Mouse (Mus musculus): ENCODE measurements around the gene Rab3gap1. TPM values are rescaled to one million over a fixed set of nuclear protein-coding genes. Genes with fewer than 3 reads are reported as not detected.

Rab3gap1 gene
- polyA plus RNA-seq, 1 experiment from 2014 or later: 8.2 TPM

GRCm38 (mm10) chr1:127956524-127956923 lies 88.0 kb downstream of the Rab3gap1 start:
- H3K27ac ChIP-seq (replicated peaks): no peak overlapping the region
- H3K36me3 ChIP-seq (replicated peaks): peaks cover 11% of the 10 kb centered on the region
- H3K9ac ChIP-seq: no peak overlapping the region
- ATAC-seq (ENCODE audit: insufficient read depth): no peak
- H3K9me3 ChIP-seq (replicated peaks): no peaks in the 10 kb centered on the region
- H3K27me3 ChIP-seq: no peaks in the 10 kb centered on the region
- WGBS (ENCODE audit: insufficient replicate concordance): 87% methylated on average over 1 of the region's 1 CpGs
- H3K4me2 ChIP-seq: no peak overlapping the region
- H3K4me1 ChIP-seq (replicated peaks): no peaks in the 10 kb centered on the region
- H3K4me3 ChIP-seq (replicated peaks): no peak overlapping the region

DNA sequence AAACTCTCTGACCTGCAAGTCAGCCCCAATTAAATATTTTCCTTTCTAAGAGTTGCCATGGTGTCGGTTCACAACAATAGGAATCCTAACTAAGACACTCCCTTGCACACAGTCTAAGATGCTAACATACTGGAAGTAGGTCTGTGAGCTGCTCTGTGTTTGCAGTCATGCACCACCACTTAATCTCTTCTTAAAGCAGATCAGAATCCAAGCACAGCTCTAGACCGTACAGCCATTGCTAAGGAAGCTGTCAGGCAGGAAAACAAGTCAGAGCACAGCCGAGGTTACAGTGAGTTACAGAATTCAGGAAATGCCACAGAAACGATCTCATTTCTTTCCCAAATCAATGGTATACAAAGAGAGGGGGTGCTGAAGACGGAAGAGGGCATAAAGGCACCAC lies 90.2 kb downstream of the Rab3gap1 start:
- H3K27ac ChIP-seq (replicated peaks): no peak overlapping the region
- WGBS (ENCODE audit: insufficient replicate concordance): 45% methylated on average over 5 of the region's 5 CpGs
- H3K27me3 ChIP-seq: no peaks in the 10 kb centered on the region
- H3K4me3 ChIP-seq (replicated peaks): no peak overlapping the region
- H3K4me2 ChIP-seq: no peak overlapping the region
- H3K4me1 ChIP-seq (replicated peaks): no peaks in the 10 kb centered on the region
- ATAC-seq (ENCODE audit: insufficient read depth): no peak
- no peaks in the 10 kb centered on the region for H3K9me3 ChIP-seq (replicated peaks)
- H3K36me3 ChIP-seq (replicated peaks): peaks cover 8% of the 10 kb centered on the region
- H3K9ac ChIP-seq: no peak overlapping the region

DNA sequence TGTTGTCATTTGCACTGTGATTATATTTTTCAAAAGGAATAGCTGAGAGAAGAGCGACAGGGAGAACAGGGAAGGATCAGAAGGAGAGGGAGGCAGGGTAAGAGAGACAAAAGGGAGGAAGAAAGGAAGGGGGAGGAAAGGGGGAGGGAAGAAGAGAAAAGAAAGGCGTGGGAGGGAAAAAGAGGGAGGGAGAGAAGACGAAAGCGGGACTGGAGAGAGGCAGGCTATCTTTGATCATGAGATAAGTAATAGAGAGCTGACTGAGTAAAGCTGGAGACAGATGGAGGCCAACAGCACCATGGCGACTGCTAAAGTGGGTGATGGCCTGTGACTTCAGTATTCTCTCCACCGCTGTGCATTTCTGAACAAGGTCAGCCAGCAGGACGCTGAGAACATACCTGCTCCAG lies 90.7 kb downstream of the Rab3gap1 start:
- no peak overlapping the region for H3K4me2 ChIP-seq
- H3K27ac ChIP-seq (replicated peaks): no peak overlapping the region
- H3K9ac ChIP-seq: no peak overlapping the region
- 64% methylated on average over 7 of the region's 7 CpGs for WGBS (ENCODE audit: insufficient replicate concordance)
- H3K9me3 ChIP-seq (replicated peaks): no peaks in the 10 kb centered on the region
- peaks cover 7% of the 10 kb centered on the region for H3K36me3 ChIP-seq (replicated peaks)
- H3K4me1 ChIP-seq (replicated peaks): no peaks in the 10 kb centered on the region
- H3K4me3 ChIP-seq (replicated peaks): no peak overlapping the region
- H3K27me3 ChIP-seq: no peaks in the 10 kb centered on the region
- no peak for ATAC-seq (ENCODE audit: insufficient read depth)

- ATAC-seq (ENCODE audit: insufficient read depth): no peak
Observed at GRCm38 (mm10) chr1:127961140-127961539, 92.6 kb downstream of the Rab3gap1 start.

DNA sequence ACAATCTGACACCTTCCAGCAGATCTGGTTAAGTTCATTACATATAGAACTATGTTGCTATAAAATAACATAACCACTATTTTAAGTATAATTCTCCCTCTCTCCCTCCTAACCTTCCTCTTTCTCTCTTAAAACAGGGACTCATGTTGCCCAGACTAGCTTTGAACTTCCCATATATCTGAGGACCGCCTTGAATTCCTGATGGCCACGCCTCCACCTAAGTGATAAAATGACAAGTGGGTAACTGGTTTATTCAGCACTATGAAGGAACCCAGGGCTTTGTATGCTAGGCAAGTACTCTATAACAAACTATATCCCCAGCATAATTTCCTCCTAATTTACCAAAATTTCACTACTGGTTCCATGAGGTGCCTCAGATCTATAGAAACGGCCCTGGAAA lies 94.8 kb downstream of the Rab3gap1 start:
- H3K4me2 ChIP-seq: no peak overlapping the region
- H3K4me1 ChIP-seq (replicated peaks): no peaks in the 10 kb centered on the region
- H3K27ac ChIP-seq (replicated peaks): no peak overlapping the region
- H3K9me3 ChIP-seq (replicated peaks): no peaks in the 10 kb centered on the region
- no peaks in the 10 kb centered on the region for H3K27me3 ChIP-seq
- no peak overlapping the region for H3K4me3 ChIP-seq (replicated peaks)
- WGBS (ENCODE audit: insufficient replicate concordance): 67% methylated on average over 3 of the region's 3 CpGs
- ATAC-seq (ENCODE audit: insufficient read depth): no peak
- no peak overlapping the region for H3K9ac ChIP-seq
- peaks cover 5% of the 10 kb centered on the region for H3K36me3 ChIP-seq (replicated peaks)

More at GRCm38 (mm10) chr1:127961140-127961539, 92.6 kb downstream of the Rab3gap1 start:
- H3K4me3 ChIP-seq (replicated peaks): no peak overlapping the region
- H3K27ac ChIP-seq (replicated peaks): no peak overlapping the region
- H3K9ac ChIP-seq: no peak overlapping the region
- H3K36me3 ChIP-seq (replicated peaks): peaks cover 7% of the 10 kb centered on the region
- H3K4me2 ChIP-seq: no peak overlapping the region
- H3K9me3 ChIP-seq (replicated peaks): no peaks in the 10 kb centered on the region
- H3K4me1 ChIP-seq (replicated peaks): no peaks in the 10 kb centered on the region
- no peaks in the 10 kb centered on the region for H3K27me3 ChIP-seq
- WGBS (ENCODE audit: insufficient replicate concordance): 81% methylated on average over 1 of the region's 1 CpGs

DNA sequence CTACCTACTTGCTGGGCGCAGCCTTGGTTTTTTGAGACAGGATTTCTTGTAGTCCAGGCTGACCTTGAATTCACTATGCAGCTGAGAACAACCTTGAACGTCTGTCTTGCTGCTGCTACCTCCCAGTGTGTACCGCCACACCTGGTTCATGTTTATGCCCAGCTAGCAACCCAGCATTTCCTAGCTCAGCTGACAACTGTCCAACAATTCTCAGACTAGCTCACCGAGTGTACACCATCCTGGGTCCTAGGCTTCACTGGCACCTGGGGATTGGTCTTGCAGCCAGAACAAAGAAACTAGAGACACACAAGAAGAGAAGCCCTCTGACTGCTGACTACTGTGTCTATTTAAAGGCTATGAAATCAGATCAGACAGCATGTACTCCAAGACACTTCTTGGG lies 102.3 kb downstream of the Rab3gap1 start:
- no peaks in the 10 kb centered on the region for H3K27me3 ChIP-seq
- H3K4me1 ChIP-seq (replicated peaks): no peaks in the 10 kb centered on the region
- no peak for ATAC-seq (ENCODE audit: insufficient read depth)
- no peaks in the 10 kb centered on the region for H3K9me3 ChIP-seq (replicated peaks)
- H3K27ac ChIP-seq (replicated peaks): no peak overlapping the region
- 65% methylated on average over 4 of the region's 4 CpGs for WGBS (ENCODE audit: insufficient replicate concordance)
- 0 out of 2 replicates have a peak, but pooled peaks cover 3% of the 10 kb centered on the region for H3K36me3 ChIP-seq (replicated peaks)
- H3K9ac ChIP-seq: no peak overlapping the region
- H3K4me3 ChIP-seq (replicated peaks): no peak overlapping the region
- H3K4me2 ChIP-seq: no peak overlapping the region

DNA sequence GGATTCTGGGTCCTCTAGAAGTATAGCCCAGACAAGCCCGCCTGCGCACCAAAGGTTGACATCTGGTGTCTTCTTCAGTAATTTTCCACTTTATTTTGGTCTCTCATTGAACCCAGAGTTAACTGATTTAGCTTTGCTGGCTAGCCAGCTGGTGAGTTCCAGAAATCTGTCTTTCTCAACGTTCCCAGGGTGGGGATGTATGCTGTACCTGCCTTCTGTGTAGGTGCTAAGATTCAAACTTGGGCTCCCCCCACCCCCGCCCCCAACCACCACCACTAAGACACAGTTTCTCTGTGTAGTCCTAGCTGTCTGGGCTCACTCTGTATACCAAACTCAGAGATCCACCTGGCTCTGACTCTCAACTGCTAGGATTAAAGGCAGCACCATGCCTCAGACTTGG lies 105.5 kb downstream of the Rab3gap1 start:
- no peak overlapping the region for H3K4me2 ChIP-seq
- no peak overlapping the region for H3K27ac ChIP-seq (replicated peaks)
- WGBS (ENCODE audit: insufficient replicate concordance): 74% methylated on average over 4 of the region's 4 CpGs
- H3K9me3 ChIP-seq (replicated peaks): no peaks in the 10 kb centered on the region
- no peak overlapping the region for H3K4me3 ChIP-seq (replicated peaks)
- no peaks in the 10 kb centered on the region for H3K27me3 ChIP-seq
- H3K4me1 ChIP-seq (replicated peaks): no peaks in the 10 kb centered on the region
- H3K9ac ChIP-seq: no peak overlapping the region
- 0 out of 2 replicates have a peak, but pooled peaks cover 3% of the 10 kb centered on the region for H3K36me3 ChIP-seq (replicated peaks)
- no peak for ATAC-seq (ENCODE audit: insufficient read depth)

GRCm38 (mm10) chr1:127975676-127976075 lies 107.1 kb downstream of the Rab3gap1 start:
- no peak overlapping the region for H3K27ac ChIP-seq (replicated peaks)
- no peak overlapping the region for H3K4me3 ChIP-seq (replicated peaks)
- H3K36me3 ChIP-seq (replicated peaks): 0 out of 2 replicates have a peak, but pooled peaks cover 3% of the 10 kb centered on the region
- no peak overlapping the region for H3K4me2 ChIP-seq
- H3K9me3 ChIP-seq (replicated peaks): no peaks in the 10 kb centered on the region
- H3K27me3 ChIP-seq: no peaks in the 10 kb centered on the region
- H3K9ac ChIP-seq: no peak overlapping the region
- ATAC-seq (ENCODE audit: insufficient read depth): no peak
- 55% methylated on average over 2 of the region's 2 CpGs for WGBS (ENCODE audit: insufficient replicate concordance)
- H3K4me1 ChIP-seq (replicated peaks): no peaks in the 10 kb centered on the region

DNA sequence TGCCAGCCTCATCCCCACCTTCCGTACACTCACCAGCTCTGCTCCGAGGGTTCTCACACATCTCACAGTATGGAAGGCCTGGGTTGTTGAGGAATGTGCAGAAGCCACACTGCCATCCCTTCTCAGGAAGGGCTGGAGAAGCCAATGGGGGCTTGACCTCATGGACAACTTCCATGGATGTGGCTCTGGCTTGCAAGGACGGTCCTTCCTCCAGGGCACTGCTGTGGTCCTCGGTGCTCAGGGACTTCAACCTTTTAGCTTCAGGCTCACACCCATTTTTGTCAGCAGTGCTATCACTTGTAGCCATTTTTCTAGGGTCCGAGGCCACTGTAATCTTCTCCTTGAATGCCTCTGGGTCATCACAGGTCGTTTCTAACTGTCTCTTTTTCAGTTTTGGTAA lies 107.5 kb downstream of the Rab3gap1 start:
- no peak overlapping the region for H3K27ac ChIP-seq (replicated peaks)
- no peak overlapping the region for H3K9ac ChIP-seq
- H3K4me2 ChIP-seq: no peak overlapping the region
- ATAC-seq (ENCODE audit: insufficient read depth): no peak
- no peaks in the 10 kb centered on the region for H3K9me3 ChIP-seq (replicated peaks)
- WGBS (ENCODE audit: insufficient replicate concordance): 77% methylated on average over 6 of the region's 6 CpGs
- H3K4me3 ChIP-seq (replicated peaks): no peak overlapping the region
- H3K4me1 ChIP-seq (replicated peaks): no peaks in the 10 kb centered on the region
- H3K27me3 ChIP-seq: no peaks in the 10 kb centered on the region
- H3K36me3 ChIP-seq (replicated peaks): 0 out of 2 replicates have a peak, but pooled peaks cover 3% of the 10 kb centered on the region

DNA sequence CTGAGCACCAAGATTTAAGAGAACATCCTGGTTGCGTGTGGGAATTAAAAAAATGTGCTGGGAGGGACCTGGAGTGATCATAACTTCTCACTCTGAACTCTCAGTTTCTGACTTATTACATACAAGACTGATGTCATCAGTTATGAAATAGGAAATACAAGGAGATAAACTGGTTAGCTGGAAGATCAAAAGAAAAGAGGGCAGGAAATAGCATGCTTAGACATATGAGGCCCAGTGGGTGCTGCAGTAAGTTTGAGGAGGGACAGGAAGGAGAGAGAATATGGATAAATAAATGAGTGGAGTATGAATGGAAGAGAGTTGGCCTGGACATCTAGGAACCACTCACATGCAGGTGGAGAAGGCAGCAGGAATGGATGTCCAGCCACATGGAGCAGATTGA lies 109.6 kb downstream of the Rab3gap1 start:
- Histone ChIP-seq H3K4me2 (no peak overlapping the region), H3K36me3 (replicated peaks) (no peaks in the 10 kb centered on the region), H3K9ac (no peak overlapping the region), H3K9me3 (replicated peaks) (no peaks in the 10 kb centered on the region), H3K27ac (replicated peaks) (no peak overlapping the region), H3K4me3 (replicated peaks) (no peak overlapping the region), H3K27me3 (no peaks in the 10 kb centered on the region), H3K4me1 (replicated peaks) (no peaks in the 10 kb centered on the region)
- no peak for ATAC-seq (ENCODE audit: insufficient read depth)
- WGBS (ENCODE audit: insufficient replicate concordance): 70% methylated on average over 1 of the region's 1 CpGs

DNA sequence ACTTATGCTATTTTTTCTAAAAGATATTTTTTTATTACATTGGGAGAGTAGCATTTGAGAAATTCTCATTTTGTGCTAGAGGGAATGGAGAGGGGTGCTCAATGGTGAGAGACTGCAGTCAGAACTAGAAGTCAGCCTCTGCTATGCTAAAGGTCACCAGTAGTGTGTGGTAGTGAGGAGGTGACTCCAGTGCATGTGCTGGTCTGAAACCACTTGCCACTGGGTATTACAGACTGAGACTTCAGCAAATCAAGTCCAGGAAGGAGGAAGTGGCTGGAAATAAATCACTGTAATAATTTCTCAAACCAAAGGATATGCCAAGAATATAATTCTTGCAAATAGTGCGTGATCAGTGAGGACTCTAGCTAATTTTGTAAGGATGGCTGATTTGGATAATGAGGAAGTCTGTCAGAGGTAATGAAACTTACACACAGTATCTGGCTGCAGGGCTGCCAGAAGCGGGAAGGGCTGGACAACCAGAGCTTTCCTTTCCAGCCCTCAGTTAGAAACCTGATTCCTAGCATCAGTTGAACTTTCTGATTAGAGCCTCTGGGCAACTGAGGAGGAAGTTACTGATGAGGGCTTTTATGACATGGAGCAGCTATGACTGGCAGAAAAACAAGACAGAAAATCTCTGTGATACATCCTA lies 112.5 kb downstream of the Rab3gap1 start:
- Histone ChIP-seq H3K27me3 (no peaks in the 10 kb centered on the region), H3K4me2 (no peak overlapping the region), H3K4me1 (replicated peaks) (no peaks in the 10 kb centered on the region), H3K9me3 (replicated peaks) (no peaks in the 10 kb centered on the region), H3K4me3 (replicated peaks) (no peak overlapping the region), H3K9ac (no peak overlapping the region), H3K36me3 (replicated peaks) (no peaks in the 10 kb centered on the region), H3K27ac (replicated peaks) (no peak overlapping the region)
- no peak for ATAC-seq (ENCODE audit: insufficient read depth)
- WGBS (ENCODE audit: insufficient replicate concordance): 64% methylated on average over 2 of the region's 2 CpGs

DNA sequence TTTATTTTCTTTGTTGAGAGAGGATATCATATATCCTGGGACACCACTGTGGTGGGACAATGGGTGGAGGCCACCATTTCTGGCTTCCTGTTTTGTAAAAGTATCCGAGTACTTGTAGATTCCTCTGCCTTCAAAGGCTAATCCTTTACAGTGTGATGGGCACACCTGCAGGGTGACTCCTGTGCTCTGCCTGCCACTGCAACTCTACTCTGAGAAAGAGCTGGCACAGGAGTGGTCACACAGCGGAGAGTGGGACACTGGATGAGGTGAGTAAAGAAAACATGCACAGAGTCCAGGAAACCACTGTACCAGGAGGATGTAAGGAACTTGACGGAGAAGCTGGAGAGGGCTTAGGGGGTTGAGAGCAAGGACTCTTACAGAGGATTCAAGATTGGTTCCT lies 113.7 kb downstream of the Rab3gap1 start:
- no peaks in the 10 kb centered on the region for H3K27me3 ChIP-seq
- no peaks in the 10 kb centered on the region for H3K4me1 ChIP-seq (replicated peaks)
- no peak overlapping the region for H3K4me3 ChIP-seq (replicated peaks)
- no peak overlapping the region for H3K4me2 ChIP-seq
- no peak overlapping the region for H3K27ac ChIP-seq (replicated peaks)
- H3K9me3 ChIP-seq (replicated peaks): no peaks in the 10 kb centered on the region
- 68% methylated on average over 3 of the region's 3 CpGs for WGBS (ENCODE audit: insufficient replicate concordance)
- no peaks in the 10 kb centered on the region for H3K36me3 ChIP-seq (replicated peaks)
- ATAC-seq (ENCODE audit: insufficient read depth): no peak
- H3K9ac ChIP-seq: no peak overlapping the region

All from liver, embryonic 15.5 days (tissue).